In genomic region chr10:13835737-13836475, GRCm38 (mm10) we compare ENCODE assay signal across 18 mouse cellular contexts. TPM values are rescaled to one million over a fixed set of nuclear protein-coding genes. Genes with fewer than 3 reads are reported as not detected.
DNase-seq lines count a peak whose midpoint lies in the region; ATAC-seq and TF ChIP-seq lines count a peak whose summit lies in the region.
"Had no signal": no experiment of that assay in that cellular context is flagged by ENCODE, and none has a peak within 500 bp of the region (broad histone marks: within the 10 kb centered on the region; RNA-seq: fewer than 3 reads in every experiment).

No protein-coding gene starts in this region.

- no peak overlapping the region for H3K27ac ChIP-seq in hindbrain, embryonic 14.5 days
- H3K27ac ChIP-seq in hindbrain, embryonic 13.5 days, result no peak overlapping the region
- H3K27ac ChIP-seq in midbrain, postnatal 0 days (ENCODE audit: low read depth, low read length), result no peak overlapping the region
- no peak overlapping the region for H3K27ac ChIP-seq in midbrain, embryonic 11.5 days (ENCODE audit: low read depth, low read length)
- H3K27ac ChIP-seq: forebrain, embryonic 10.5 days; heart, adult 2 months; limb, embryonic 13.5 days; midbrain, embryonic 15.5 days had no signal

- H3K9ac ChIP-seq in hindbrain, embryonic 14.5 days, result no peak overlapping the region
- H3K9ac ChIP-seq in hindbrain, embryonic 13.5 days, result no peak overlapping the region
- no peak overlapping the region for H3K9ac ChIP-seq in midbrain, postnatal 0 days (replicated peaks; ENCODE audit: low read length, poor library complexity, severe bottlenecking)
- no peak overlapping the region for H3K9ac ChIP-seq in midbrain, embryonic 11.5 days (ENCODE audit: low read length)
- H3K9ac ChIP-seq: forebrain, postnatal 0 days; limb, embryonic 13.5 days; midbrain, embryonic 15.5 days had no signal

- no peak overlapping the region for H3K4me2 ChIP-seq in hindbrain, embryonic 14.5 days (replicated peaks)
- H3K4me2 ChIP-seq in hindbrain, embryonic 13.5 days, result no peak overlapping the region
- no peak overlapping the region for H3K4me2 ChIP-seq in midbrain, postnatal 0 days (ENCODE audit: low read depth, low read length, poor library complexity, severe bottlenecking)
- no peak overlapping the region for H3K4me2 ChIP-seq in midbrain, embryonic 11.5 days
- H3K4me2 ChIP-seq: limb, embryonic 13.5 days; midbrain, embryonic 15.5 days had no signal

- no peaks in the 10 kb centered on the region for H3K27me3 ChIP-seq in hindbrain, embryonic 14.5 days (ENCODE audit: control insufficient read depth, insufficient read depth, low read length)
- no peaks in the 10 kb centered on the region for H3K27me3 ChIP-seq in hindbrain, embryonic 13.5 days
- H3K27me3 ChIP-seq in midbrain, postnatal 0 days (ENCODE audit: insufficient read depth, low read length), result no peaks in the 10 kb centered on the region
- no peaks in the 10 kb centered on the region for H3K27me3 ChIP-seq in midbrain, embryonic 11.5 days (ENCODE audit: control insufficient read depth, insufficient read depth, low read length)
- H3K27me3 ChIP-seq: limb, embryonic 13.5 days; megakaryocyte, embryonic 14.5 days; midbrain, embryonic 15.5 days had no signal

- peak; percentile 21; the same call in 1 of the 2 replicates for ATAC-seq in hindbrain, embryonic 14.5 days (ENCODE audit: low FRiP score)
- no peak for ATAC-seq in hindbrain, embryonic 13.5 days (ENCODE audit: low FRiP score)
- no peak for ATAC-seq in midbrain, postnatal 0 days (ENCODE audit: low FRiP score)
- ATAC-seq in midbrain, embryonic 11.5 days (ENCODE audit: low FRiP score), result no peak
- ATAC-seq: forebrain, postnatal 0 days; intestine, postnatal 0 days; midbrain, embryonic 15.5 days had no signal

- 79% methylated on average over 10 of the region's 10 CpGs for WGBS in hindbrain, embryonic 14.5 days
- 87% methylated on average over 10 of the region's 10 CpGs for WGBS in hindbrain, embryonic 13.5 days
- WGBS in midbrain, postnatal 0 days, result 88% methylated on average over 10 of the region's 10 CpGs
- WGBS in midbrain, embryonic 11.5 days, result 90% methylated on average over 10 of the region's 10 CpGs

- H3K4me3 ChIP-seq in hindbrain, embryonic 14.5 days (replicated peaks; ENCODE audit: low read length), result no peak overlapping the region
- no peak overlapping the region for H3K4me3 ChIP-seq in hindbrain, embryonic 13.5 days
- no peak overlapping the region for H3K4me3 ChIP-seq in midbrain, postnatal 0 days (ENCODE audit: low read depth, low read length)
- no peak overlapping the region for H3K4me3 ChIP-seq in midbrain, embryonic 11.5 days (ENCODE audit: low read depth, low read length)
- H3K4me3 ChIP-seq: forebrain, embryonic 10.5 days; heart, adult 2 months; limb, embryonic 13.5 days; megakaryocyte, embryonic 14.5 days; midbrain, embryonic 15.5 days had no signal

- no peak for DNase-seq in hindbrain, embryonic 14.5 days (ENCODE audit: low spot score)
- DNase-seq in midbrain, postnatal 0 days (ENCODE audit: low spot score), result peak; percentile 81
- no peak for DNase-seq in midbrain, embryonic 11.5 days (ENCODE audit: low spot score, missing footprints)
- DNase-seq in cerebellum, adult 9-10 months, result peak; percentile 98
- peak; percentile 31 for DNase-seq in skeletal muscle tissue, adult 2 months (ENCODE audit: low read depth, low spot score)
- no peak for DNase-seq in Muller cell, postnatal 12 days (ENCODE audit: inconsistent ontology term)
- no peak for DNase-seq in lung, postnatal 25 days (ENCODE audit: low spot score)
- DNase-seq: forebrain, postnatal 0 days; heart, adult 2 months; lung, postnatal 10 days; right cerebral cortex, postnatal 4 days; thymus, postnatal 14 days had no signal

- H3K4me1 ChIP-seq in hindbrain, embryonic 14.5 days (replicated peaks; ENCODE audit: control insufficient read depth, insufficient read depth, low read length), result 0 out of 2 replicates have a peak, but pooled peaks cover 5% of the 10 kb centered on the region
- H3K4me1 ChIP-seq in hindbrain, embryonic 13.5 days (replicated peaks), result peaks cover 12% of the 10 kb centered on the region
- H3K4me1 ChIP-seq in midbrain, postnatal 0 days (ENCODE audit: insufficient read depth, low read length), result no peaks in the 10 kb centered on the region
- H3K4me1 ChIP-seq in midbrain, embryonic 11.5 days (ENCODE audit: control insufficient read depth, insufficient read depth, low read length), result no peaks in the 10 kb centered on the region; the same call in none of the 2 replicates
- H3K4me1 ChIP-seq: forebrain, embryonic 10.5 days; limb, embryonic 13.5 days; megakaryocyte, embryonic 14.5 days; midbrain, embryonic 15.5 days had no signal

- no peak for TF ChIP-seq CTCF in midbrain, postnatal 0 days (IDR thresholded peaks at IDR 0.05)

- no peaks in the 10 kb centered on the region for H3K36me3 ChIP-seq in hindbrain, embryonic 14.5 days (replicated peaks; ENCODE audit: control insufficient read depth, insufficient read depth)
- no peaks in the 10 kb centered on the region for H3K36me3 ChIP-seq in hindbrain, embryonic 13.5 days
- H3K36me3 ChIP-seq in midbrain, postnatal 0 days (ENCODE audit: insufficient read depth, low read length), result 0 out of 2 replicates have a peak, but pooled peaks cover 2% of the 10 kb centered on the region
- H3K36me3 ChIP-seq in midbrain, embryonic 11.5 days (ENCODE audit: control insufficient read depth, insufficient read depth, low read length), result no peaks in the 10 kb centered on the region
- H3K36me3 ChIP-seq: forebrain, embryonic 10.5 days; limb, embryonic 13.5 days; midbrain, embryonic 15.5 days had no signal

- no peaks in the 10 kb centered on the region for H3K9me3 ChIP-seq in hindbrain, embryonic 14.5 days (ENCODE audit: control insufficient read depth, low read length)
- no peaks in the 10 kb centered on the region for H3K9me3 ChIP-seq in hindbrain, embryonic 13.5 days
- no peaks in the 10 kb centered on the region for H3K9me3 ChIP-seq in midbrain, postnatal 0 days (ENCODE audit: low read length)
- no peaks in the 10 kb centered on the region for H3K9me3 ChIP-seq in midbrain, embryonic 11.5 days (ENCODE audit: control insufficient read depth, low read length)
- H3K9me3 ChIP-seq: forebrain, embryonic 10.5 days; limb, embryonic 13.5 days; midbrain, embryonic 15.5 days had no signal

RNA-seq across cellular contexts. Expression of gene Aig1, which starts 32.9 kb away (rescaled TPM):
- polyA plus RNA-seq in hindbrain, embryonic 14.5 days (2014; fragmentation: Nextera tagmentation; extraction: Ambion mirVana), result 93.6 and 95.4 TPM in 2 replicates
- polyA plus RNA-seq in hindbrain, embryonic 13.5 days (2015; fragmentation: Nextera tagmentation; extraction: Ambion mirVana), result 75.3 and 76.5 TPM in 2 replicates
- 101 and 150 TPM in 2 replicates for total RNA-seq in midbrain, postnatal 0 days (2014; rRNA removed)
- 103 TPM in 2 replicates for polyA plus RNA-seq in midbrain, postnatal 0 days (2015; fragmentation: Nextera tagmentation; extraction: Ambion mirVana)
- polyA plus RNA-seq in midbrain, embryonic 11.5 days (2014; fragmentation: Nextera tagmentation; extraction: Ambion mirVana), result 27.4 and 28.2 TPM in 2 replicates

Comparison
In these comparisons a context has a peak if more than half of its experiments do, and no peak if none do; other contexts are left out.
1. DNase-seq: peak in midbrain, postnatal 0 days (single experiment), cerebellum, adult 9-10 months (single experiment) and skeletal muscle tissue, adult 2 months (single experiment); none in hindbrain, embryonic 14.5 days (single experiment), midbrain, embryonic 11.5 days (single experiment), Muller cell, postnatal 12 days (single experiment) and lung, postnatal 25 days (single experiment).